Mouse (Mus musculus) embryonic fibroblast, embryonic 13.5 days (primary cell): ENCODE measurements around the gene Crispld2.

ENCODE experiments used
- CTCF ChIP-seq: IDR thresholded peaks from 2 replicates; pipeline ENCODE4 v1.5.1; 2011; ENCODE audit warnings: mild to moderate bottlenecking, control low read depth, low read length, moderate library complexity, borderline replicate concordance; ENCODE audit not compliant: insufficient read depth
- POLR2A ChIP-seq: IDR thresholded peaks from 2 replicates; pipeline ENCODE4 v1.6.1; 2011; ENCODE audit warnings: low read depth, mild to moderate bottlenecking, control low read depth, low read length, moderate library complexity

DNA sequence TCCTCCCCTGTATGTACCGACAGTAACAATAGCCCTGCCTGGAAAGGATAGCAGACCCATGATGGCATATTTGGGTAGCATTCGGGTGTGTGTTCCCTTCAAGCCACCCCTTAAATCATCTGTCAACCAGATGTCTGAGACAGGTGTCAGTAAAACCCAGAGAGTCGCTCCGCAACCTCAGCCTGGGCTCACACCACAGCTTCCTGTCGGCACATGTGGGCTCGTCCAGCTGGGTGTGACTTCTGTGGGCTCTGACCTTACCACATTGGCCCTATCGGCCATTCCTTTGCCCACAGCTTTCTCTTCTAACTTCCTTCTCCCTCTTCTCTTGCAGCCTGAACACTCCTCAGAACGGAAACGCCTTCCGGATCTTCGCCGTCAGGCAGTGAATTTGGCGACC is 57.7 kb downstream of the Crispld2 start:
- TF ChIP-seq CTCF (no peak), POLR2A (no peak)
